Mouse (Mus musculus) cortical plate, adult 2 months (tissue): ENCODE measurements around the gene Atg10.

Experiments
- CTCF ChIP-seq: fragments of 200-500 bp; IDR thresholded peaks from 2 replicates; pipeline ENCODE4 v1.5.1; 2011; ENCODE audit warnings: mild to moderate bottlenecking, control low read depth, low read length; ENCODE audit not compliant: insufficient read depth; ENCODE audit errors: extremely low read depth
- POLR2A ChIP-seq: fragments of 200-500 bp; IDR thresholded peaks from 2 replicates; pipeline ENCODE4 v1.6.1; 2011; ENCODE audit warnings: mild to moderate bottlenecking, low read length, control low read depth; ENCODE audit not compliant: insufficient read depth; ENCODE audit errors: extremely low read depth

GRCm38 (mm10) chr13:90924072-90924471 is 299.7 kb downstream of the Atg10 start:
- TF ChIP-seq CTCF: no peak
- TF ChIP-seq POLR2A: no peak
